Mouse (Mus musculus) lung, postnatal 4 days (tissue): ENCODE measurements at regions not wholly inside any gene's neighbourhood (a gene's known extent, or its start where the extent isn't known, plus 50 kb on each side); places are given as distances from the start of the nearest gene placed in this dataset.

Experiments
- DNase-seq, 2 experiments: peaks; one replicate each; pipeline ENCODE4 v3.0.0; 2021

GRCm38 (mm10) chr17:14764796-14765195 lies 70.8 kb upstream of the Thbs2 start:
- no peak for DNase-seq

GRCm38 (mm10) chr17:14753095-14753494 lies 59.1 kb upstream of the Thbs2 start:
- peak; percentile 47 to 75 for DNase-seq

DNA sequence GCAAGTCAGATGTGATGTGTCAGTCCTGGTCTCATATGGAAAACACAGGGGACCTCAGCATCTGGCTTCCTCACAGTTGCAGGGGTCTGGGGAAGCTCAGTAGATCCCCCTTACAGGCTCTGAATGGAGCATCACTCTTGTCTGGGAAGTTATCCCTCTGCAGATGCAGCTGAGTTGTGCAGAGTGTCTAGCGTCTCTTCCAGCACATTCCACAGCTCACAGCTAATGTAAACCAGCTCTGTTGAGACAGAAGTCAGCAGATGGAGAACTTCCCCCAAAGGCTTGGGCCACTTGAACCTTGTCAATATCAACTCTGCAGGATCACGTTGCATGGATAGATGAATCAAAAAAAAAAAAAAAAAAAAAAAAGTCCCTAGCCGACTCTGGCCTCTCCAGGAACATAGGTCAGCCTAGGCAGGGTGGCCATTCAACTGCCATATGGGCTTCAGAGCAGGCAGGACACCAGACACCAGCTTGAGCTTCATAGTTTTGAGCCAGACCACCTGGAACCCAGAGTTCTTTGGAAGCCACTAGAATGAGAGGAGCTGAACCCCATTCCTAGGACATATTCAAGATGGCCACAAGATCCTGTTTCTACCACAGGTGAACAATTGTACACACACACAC lies 56.6 kb upstream of the Thbs2 start:
- DNase-seq: peak; percentile 25 to 65

- DNase-seq: peak; percentile 13 to 59
These were observed 55.2 kb upstream of the Thbs2 start for GRCm38 (mm10) chr17:14749281-14749680.

DNA sequence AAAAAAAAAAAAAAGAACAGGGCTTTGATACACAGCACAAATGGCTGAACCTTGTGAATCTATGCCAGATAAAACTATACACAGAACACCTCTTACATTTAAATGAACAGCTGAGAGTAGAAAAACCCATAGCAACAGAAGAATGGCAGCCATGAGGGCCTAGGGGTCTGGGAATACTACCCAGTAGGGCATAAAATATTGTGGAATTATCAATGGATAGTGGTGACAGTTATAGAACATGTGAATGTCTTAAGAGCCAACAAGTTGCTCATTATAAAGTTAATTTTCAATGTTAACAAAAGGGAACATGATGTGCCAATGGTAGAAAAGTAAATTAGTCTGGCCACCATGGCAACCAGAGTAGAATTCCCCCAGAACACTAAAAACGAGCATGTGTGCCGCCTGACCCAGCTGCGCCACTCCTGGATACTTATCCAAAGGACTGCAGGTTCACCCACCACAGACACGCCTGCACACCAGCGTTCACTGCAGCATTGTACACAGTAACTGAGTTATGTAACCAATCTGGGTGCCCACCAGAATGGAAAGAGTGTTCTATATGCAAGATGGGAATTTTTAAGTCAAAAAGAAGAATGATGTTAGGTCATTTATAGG lies 53.3 kb upstream of the Thbs2 start:
- DNase-seq: no peak

DNA sequence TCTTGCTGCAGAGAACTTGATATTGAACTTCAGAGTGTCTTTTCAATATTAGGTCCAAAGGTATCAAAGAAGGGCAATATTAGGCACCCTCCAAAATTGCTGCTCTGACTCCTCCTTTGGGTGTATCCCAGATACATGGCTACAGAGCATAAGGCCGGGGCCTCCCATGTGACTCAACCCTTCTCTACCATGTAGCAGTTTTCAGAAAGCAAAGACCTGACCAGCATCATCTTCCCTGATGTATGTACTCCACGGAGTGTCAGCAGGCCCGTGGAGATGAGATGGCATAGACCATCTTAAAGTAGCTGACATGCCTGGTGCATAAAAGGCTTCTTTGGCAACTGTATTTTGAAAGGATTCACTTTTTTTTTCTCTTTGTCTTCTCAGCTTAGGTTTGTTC lies 51.5 kb upstream of the Thbs2 start:
- no peak for DNase-seq

DNA sequence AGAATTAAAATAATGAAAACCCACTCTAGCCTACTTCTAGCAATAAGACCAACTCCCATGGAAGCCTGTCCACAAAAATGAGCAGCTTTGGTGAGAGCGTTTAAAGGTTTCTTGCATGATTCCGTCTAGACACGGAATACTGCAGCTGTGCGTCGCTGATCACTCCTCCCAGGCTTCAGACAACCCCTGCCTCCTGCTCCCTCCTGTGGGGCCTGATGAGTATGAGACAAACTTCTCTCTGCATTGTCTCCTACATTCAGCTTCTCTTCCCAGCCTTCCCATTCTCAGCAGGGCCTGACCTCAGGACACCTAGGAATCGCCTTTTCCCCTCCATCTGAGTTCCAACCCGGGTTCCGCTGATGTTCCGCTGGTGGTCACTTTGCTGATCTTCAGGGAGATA lies 50.0 kb upstream of the Thbs2 start:
- DNase-seq: no peak
